Mouse (Mus musculus): ENCODE results near the gene Prss35. TPM values are rescaled to one million over a fixed set of nuclear protein-coding genes. Genes with fewer than 3 reads are reported as not detected.

Gene Prss35
- total and polyA plus RNA-seq, 2 experiments: not detected

DNA sequence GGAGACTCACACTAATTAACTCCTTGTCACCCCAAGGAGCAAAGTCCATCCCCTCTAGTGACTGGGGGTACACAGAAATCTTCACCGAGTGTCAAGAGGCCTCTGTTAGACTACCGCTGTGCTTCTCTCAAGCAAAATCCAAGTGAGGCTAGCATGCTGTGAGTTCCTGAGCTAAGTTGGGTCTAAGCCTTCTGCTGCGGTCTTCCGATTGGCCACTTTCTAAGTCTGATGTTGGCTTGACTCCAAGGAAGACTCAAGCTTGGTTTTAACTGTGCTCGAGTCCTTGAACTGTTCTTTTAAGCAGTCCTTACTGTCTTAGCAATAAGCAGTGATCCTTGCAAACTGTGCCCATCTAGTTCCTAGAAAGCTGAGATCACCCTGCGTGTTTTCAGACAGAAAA, 45.7 kb downstream of the Prss35 start:
- 84% methylated on average over 6 of the region's 6 CpGs for WGBS
- Histone ChIP-seq H3K4me1 (ENCODE audit: control insufficient read depth, insufficient read depth, low read length) (no peaks in the 10 kb centered on the region), H3K27ac (replicated peaks; ENCODE audit: insufficient read depth, low read depth, low read length) (no peak overlapping the region), H3K4me3 (ENCODE audit: insufficient read depth, low read depth, low read length) (no peak overlapping the region), H3K27me3 (ENCODE audit: control insufficient read depth, insufficient read depth, low read length) (no peaks in the 10 kb centered on the region), H3K36me3 (ENCODE audit: control insufficient read depth, insufficient read depth, low read length) (no peaks in the 10 kb centered on the region), H3K79me2 (ENCODE audit: control insufficient read depth, insufficient read depth, low read length) (no peaks in the 10 kb centered on the region), H3K9ac (ENCODE audit: low read depth, low read length) (no peak overlapping the region)
- no peak for DNase-seq (ENCODE audit: extremely low read depth, low read depth, low spot score)
- TF ChIP-seq CTCF (IDR thresholded peaks at IDR 0.05; ENCODE audit: low read depth, low read length) (no peak), POLR2A (IDR thresholded peaks at IDR 0.05; ENCODE audit: extremely low read depth, insufficient read depth, low read length) (no peak)

DNA sequence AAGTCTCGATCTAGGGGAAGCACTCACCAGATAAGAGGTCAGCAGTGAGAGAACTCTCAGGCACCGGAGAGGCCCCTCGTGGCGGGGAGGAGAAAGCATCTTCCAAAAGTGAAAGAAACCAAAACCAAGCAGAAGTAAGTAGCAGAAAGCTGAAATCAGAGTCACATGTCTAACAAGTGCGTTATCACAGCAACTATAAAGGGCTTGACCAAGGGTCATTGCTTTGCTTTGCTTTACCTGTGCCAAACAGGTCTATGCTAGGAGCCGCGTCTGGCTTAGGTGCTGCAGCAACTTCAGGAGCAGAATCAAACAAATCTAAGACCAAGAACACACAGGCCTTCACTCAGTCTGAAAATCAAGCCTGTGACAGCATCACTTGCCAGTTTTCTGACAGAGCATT, 48.5 kb downstream of the Prss35 start:
- Histone ChIP-seq H3K27me3 (ENCODE audit: control insufficient read depth, insufficient read depth, low read length) (no peaks in the 10 kb centered on the region), H3K79me2 (ENCODE audit: control insufficient read depth, insufficient read depth, low read length) (no peaks in the 10 kb centered on the region), H3K27ac (replicated peaks; ENCODE audit: insufficient read depth, low read depth, low read length) (no peak overlapping the region), H3K9ac (ENCODE audit: low read depth, low read length) (no peak overlapping the region), H3K4me3 (ENCODE audit: insufficient read depth, low read depth, low read length) (no peak overlapping the region), H3K4me1 (ENCODE audit: control insufficient read depth, insufficient read depth, low read length) (no peaks in the 10 kb centered on the region), H3K36me3 (ENCODE audit: control insufficient read depth, insufficient read depth, low read length) (no peaks in the 10 kb centered on the region)
- 56% methylated on average over 7 of the region's 7 CpGs for WGBS
- no peak for TF ChIP-seq POLR2A (IDR thresholded peaks at IDR 0.05; ENCODE audit: extremely low read depth, insufficient read depth, low read length)
- no peak for TF ChIP-seq CTCF (IDR thresholded peaks at IDR 0.05; ENCODE audit: low read depth, low read length)
- DNase-seq (ENCODE audit: extremely low read depth, low read depth, low spot score): no peak

GRCm38 (mm10) chr9:86795236-86795635, 51.8 kb downstream of the Prss35 start:
- H3K79me2 ChIP-seq (ENCODE audit: control insufficient read depth, insufficient read depth, low read length): no peaks in the 10 kb centered on the region
- WGBS: 86% methylated on average over 3 of the region's 3 CpGs
- no peak for DNase-seq (ENCODE audit: extremely low read depth, low read depth, low spot score)
- H3K27me3 ChIP-seq (ENCODE audit: control insufficient read depth, insufficient read depth, low read length): no peaks in the 10 kb centered on the region
- TF ChIP-seq POLR2A (IDR thresholded peaks at IDR 0.05; ENCODE audit: extremely low read depth, insufficient read depth, low read length) (no peak), CTCF (IDR thresholded peaks at IDR 0.05; ENCODE audit: low read depth, low read length) (no peak)
- no peaks in the 10 kb centered on the region for H3K4me1 ChIP-seq (ENCODE audit: control insufficient read depth, insufficient read depth, low read length)
- no peaks in the 10 kb centered on the region for H3K36me3 ChIP-seq (ENCODE audit: control insufficient read depth, insufficient read depth, low read length)
- no peak overlapping the region for H3K4me3 ChIP-seq (ENCODE audit: insufficient read depth, low read depth, low read length)
- no peak overlapping the region for H3K27ac ChIP-seq (replicated peaks; ENCODE audit: insufficient read depth, low read depth, low read length)
- no peak overlapping the region for H3K9ac ChIP-seq (ENCODE audit: low read depth, low read length)

DNA sequence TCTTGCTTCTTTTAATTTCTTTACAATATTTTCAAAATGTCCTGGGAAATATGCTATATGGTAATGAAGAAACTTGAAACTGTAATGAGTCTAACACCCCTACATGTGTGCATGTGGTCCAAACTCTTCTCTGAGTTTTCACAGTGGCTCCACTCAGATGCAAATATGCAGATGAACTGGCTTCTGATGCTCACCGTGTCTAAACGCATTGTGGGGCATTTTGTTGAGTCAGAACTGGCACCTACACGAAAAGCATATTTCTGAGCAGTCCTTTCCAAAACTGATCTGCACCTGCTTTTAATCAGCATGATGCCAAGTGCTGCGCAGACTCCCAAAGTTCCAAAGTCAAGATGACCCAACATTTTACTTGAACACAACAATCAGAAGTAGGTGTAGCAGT, 54.1 kb downstream of the Prss35 start:
- Histone ChIP-seq H3K27ac (replicated peaks; ENCODE audit: insufficient read depth, low read depth, low read length) (no peak overlapping the region), H3K4me1 (ENCODE audit: control insufficient read depth, insufficient read depth, low read length) (no peaks in the 10 kb centered on the region), H3K4me3 (ENCODE audit: insufficient read depth, low read depth, low read length) (no peak overlapping the region), H3K79me2 (ENCODE audit: control insufficient read depth, insufficient read depth, low read length) (no peaks in the 10 kb centered on the region), H3K27me3 (ENCODE audit: control insufficient read depth, insufficient read depth, low read length) (no peaks in the 10 kb centered on the region), H3K36me3 (ENCODE audit: control insufficient read depth, insufficient read depth, low read length) (no peaks in the 10 kb centered on the region), H3K9ac (ENCODE audit: low read depth, low read length) (no peak overlapping the region)
- 91% methylated on average over 4 of the region's 4 CpGs for WGBS
- DNase-seq (ENCODE audit: extremely low read depth, low read depth, low spot score): no peak
- TF ChIP-seq POLR2A (IDR thresholded peaks at IDR 0.05; ENCODE audit: extremely low read depth, insufficient read depth, low read length): no peak
- no peak for TF ChIP-seq CTCF (IDR thresholded peaks at IDR 0.05; ENCODE audit: low read depth, low read length)

- Histone ChIP-seq H3K4me1 (ENCODE audit: control insufficient read depth, insufficient read depth, low read length) (no peaks in the 10 kb centered on the region), H3K79me2 (ENCODE audit: control insufficient read depth, insufficient read depth, low read length) (no peaks in the 10 kb centered on the region), H3K4me3 (ENCODE audit: insufficient read depth, low read depth, low read length) (no peak overlapping the region), H3K27ac (replicated peaks; ENCODE audit: insufficient read depth, low read depth, low read length) (no peak overlapping the region), H3K36me3 (ENCODE audit: control insufficient read depth, insufficient read depth, low read length) (no peaks in the 10 kb centered on the region), H3K27me3 (ENCODE audit: control insufficient read depth, insufficient read depth, low read length) (no peaks in the 10 kb centered on the region), H3K9ac (ENCODE audit: low read depth, low read length) (no peak overlapping the region)
- WGBS: 88% methylated on average over 5 of the region's 5 CpGs
- TF ChIP-seq CTCF (IDR thresholded peaks at IDR 0.05; ENCODE audit: low read depth, low read length) (no peak), POLR2A (IDR thresholded peaks at IDR 0.05; ENCODE audit: extremely low read depth, insufficient read depth, low read length) (no peak)
- no peak for DNase-seq (ENCODE audit: extremely low read depth, low read depth, low spot score)
These were observed 54.7 kb downstream of the Prss35 start for GRCm38 (mm10) chr9:86798129-86798528.

DNA sequence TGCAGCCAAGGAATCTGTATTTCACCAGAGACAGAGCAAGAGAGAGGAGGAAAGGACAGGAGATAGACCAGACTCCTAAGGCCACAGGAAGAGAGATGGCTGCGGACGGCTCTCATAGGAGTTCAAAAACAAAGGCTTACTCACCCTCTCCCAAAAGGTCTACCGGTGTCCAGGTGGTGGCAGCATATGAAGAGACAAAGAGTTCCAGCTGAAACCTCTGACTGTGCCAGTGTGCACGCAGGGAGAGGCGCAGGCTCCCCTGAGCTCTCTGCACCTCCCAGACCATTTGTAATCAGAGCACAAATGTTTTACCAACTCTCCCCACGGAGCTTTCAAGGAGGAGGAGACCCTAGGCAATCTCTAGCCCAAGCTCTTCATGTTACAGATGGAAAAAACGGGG, 55.2 kb downstream of the Prss35 start:
- Histone ChIP-seq H3K36me3 (ENCODE audit: control insufficient read depth, insufficient read depth, low read length) (no peaks in the 10 kb centered on the region), H3K79me2 (ENCODE audit: control insufficient read depth, insufficient read depth, low read length) (no peaks in the 10 kb centered on the region), H3K9ac (ENCODE audit: low read depth, low read length) (no peak overlapping the region), H3K27me3 (ENCODE audit: control insufficient read depth, insufficient read depth, low read length) (no peaks in the 10 kb centered on the region), H3K4me3 (ENCODE audit: insufficient read depth, low read depth, low read length) (no peak overlapping the region), H3K27ac (replicated peaks; ENCODE audit: insufficient read depth, low read depth, low read length) (no peak overlapping the region), H3K4me1 (ENCODE audit: control insufficient read depth, insufficient read depth, low read length) (no peaks in the 10 kb centered on the region)
- TF ChIP-seq CTCF (IDR thresholded peaks at IDR 0.05; ENCODE audit: low read depth, low read length): no peak
- TF ChIP-seq POLR2A (IDR thresholded peaks at IDR 0.05; ENCODE audit: extremely low read depth, insufficient read depth, low read length): no peak
- DNase-seq (ENCODE audit: extremely low read depth, low read depth, low spot score): no peak
- WGBS: 56% methylated on average over 7 of the region's 7 CpGs

All from liver, adult 2 months (tissue).